Mouse (Mus musculus) brain, adult 2 months (tissue): ENCODE measurements around the gene Trim33.

Experiments used
- DNase-seq: peaks from one replicate; pipeline ENCODE4 v3.0.0; 2011; ENCODE audit warnings: low read depth, low spot score

Trim33 gene

GRCm38 (mm10) chr3:103400807-103401206 lies 121.7 kb downstream of the Trim33 start:
- DNase-seq = no peak

GRCm38 (mm10) chr3:103401342-103402098 lies 122.4 kb downstream of the Trim33 start:
- DNase-seq = peak; percentile 93

- DNase-seq = no peak
Observed at GRCm38 (mm10) chr3:103402212-103402611, 123.1 kb downstream of the Trim33 start.

- DNase-seq = no peak
Observed at GRCm38 (mm10) chr3:103405135-103405534, 126.0 kb downstream of the Trim33 start.

GRCm38 (mm10) chr3:103405871-103406765 lies 127.0 kb downstream of the Trim33 start:
- peak; percentile 28 for DNase-seq
